Mouse (Mus musculus) kidney, embryonic 15.5 days (tissue): ENCODE measurements at regions not wholly inside any gene's neighbourhood (a gene's known extent, or its start where the extent isn't known, plus 50 kb on each side); places are given as distances from the start of the nearest gene placed in this dataset.
"Not testable (repeated sequence)": the region's sequence is repeated elsewhere in the genome, so short reads cannot be mapped to it uniquely, and the experiment has no call there.

Source experiments
- ATAC-seq: fragments of 200-750 bp; cut with Nextera tagmentation; replicated peaks from 2 replicates; pipeline ENCODE4 v1.8.0; 2017; ENCODE audit warnings: moderate TSS enrichment; ENCODE audit not compliant: low FRiP score
- H3K27ac ChIP-seq: fragments of 300-500 bp; sonication (generic); 2 replicates; pipeline ENCODE4 v1.5.1; 2015; ENCODE audit warnings: mild to moderate bottlenecking, inconsistent platforms
- H3K27me3 ChIP-seq: fragments of 300-500 bp; sonication (generic); 2 replicates; pipeline ENCODE4 v1.6.1; 2015; ENCODE audit warnings: inconsistent platforms
- H3K36me3 ChIP-seq: fragments of 300-500 bp; sonication (generic); 2 replicates; pipeline ENCODE4 v1.6.1; 2015; ENCODE audit warnings: inconsistent platforms
- H3K4me1 ChIP-seq: fragments of 300-500 bp; sonication (generic); 2 replicates; pipeline ENCODE4 v1.6.1; 2015; ENCODE audit warnings: inconsistent platforms
- H3K4me2 ChIP-seq: fragments of 300-500 bp; sonication (generic); 2 replicates; pipeline ENCODE4 v1.6.1; 2015; ENCODE audit warnings: moderate library complexity, mild to moderate bottlenecking, inconsistent platforms
- H3K4me3 ChIP-seq: fragments of 300-500 bp; sonication (generic); replicated peaks from 2 replicates; pipeline ENCODE4 v1.5.1; 2015; ENCODE audit warnings: mild to moderate bottlenecking, inconsistent platforms
- H3K9ac ChIP-seq: fragments of 300-500 bp; sonication (generic); 2 replicates; pipeline ENCODE4 v1.6.1; 2015; ENCODE audit warnings: mild to moderate bottlenecking, inconsistent platforms
- H3K9me3 ChIP-seq: fragments of 300-500 bp; sonication (generic); replicated peaks from 2 replicates; pipeline ENCODE4 v1.6.1; 2016; ENCODE audit warnings: inconsistent platforms
- WGBS: fragments of 180-500 bp; shearing (Covaris S2); methylation state at CpG from one replicate; pipeline ENCODE4 v1.1.7; 2015; ENCODE audit warnings: mixed read lengths; 5-methylcytosine and 5-hydroxymethylcytosine counted together

DNA sequence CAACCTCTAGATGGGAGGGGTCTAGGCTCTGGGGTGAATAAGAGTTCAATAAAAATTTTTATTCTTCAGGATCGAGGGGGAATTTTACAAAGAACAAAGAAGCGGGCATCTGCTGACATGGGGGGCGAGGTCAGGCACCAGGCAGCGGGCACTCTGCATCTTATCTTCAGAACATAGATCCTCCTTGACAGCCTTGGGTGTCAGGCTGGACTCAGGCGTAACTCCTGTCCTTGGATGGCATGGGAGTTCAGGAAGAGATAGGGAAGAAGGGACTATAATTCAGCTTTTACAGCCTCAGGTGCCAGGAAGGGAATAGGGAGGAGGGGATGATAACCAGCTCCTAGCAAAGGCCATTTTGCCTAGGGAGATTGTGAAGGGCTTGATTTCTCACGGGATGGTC lies 753.1 kb downstream of the Gm10330 start:
- H3K4me2 ChIP-seq, H3K4me1 ChIP-seq, H3K36me3 ChIP-seq, H3K27me3 ChIP-seq, H3K4me3 ChIP-seq, H3K27ac ChIP-seq, H3K9ac ChIP-seq, H3K9me3 ChIP-seq, ATAC-seq: not testable (repeated sequence)
- WGBS, result 90% methylated on average over 6 of the region's 6 CpGs

DNA sequence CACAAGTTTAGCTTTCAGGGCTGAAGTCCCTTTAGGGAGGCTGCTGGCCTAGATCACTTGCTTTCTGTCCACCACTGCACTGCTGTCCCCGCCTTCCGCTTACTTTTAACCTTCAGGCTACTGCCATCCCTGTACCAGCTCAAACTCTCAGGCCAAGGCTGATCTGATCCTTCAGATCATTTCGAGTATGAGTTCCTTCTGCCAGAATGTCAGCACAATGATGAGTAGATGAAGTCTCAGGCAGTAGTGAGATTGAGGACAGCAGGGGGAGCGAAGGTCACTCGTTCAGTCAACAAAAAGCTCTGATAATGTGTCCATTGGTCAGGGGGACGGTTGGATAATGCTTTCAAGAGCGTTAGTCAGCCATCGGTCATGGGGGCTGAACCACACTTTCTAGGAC lies 756.5 kb downstream of the Gm10330 start:
- H3K27ac ChIP-seq, H3K9ac ChIP-seq, H3K4me1 ChIP-seq, H3K36me3 ChIP-seq, H3K4me3 ChIP-seq, H3K4me2 ChIP-seq, H3K9me3 ChIP-seq, ATAC-seq, H3K27me3 ChIP-seq: not testable (repeated sequence)
- 81% methylated on average over 8 of the region's 8 CpGs for WGBS

DNA sequence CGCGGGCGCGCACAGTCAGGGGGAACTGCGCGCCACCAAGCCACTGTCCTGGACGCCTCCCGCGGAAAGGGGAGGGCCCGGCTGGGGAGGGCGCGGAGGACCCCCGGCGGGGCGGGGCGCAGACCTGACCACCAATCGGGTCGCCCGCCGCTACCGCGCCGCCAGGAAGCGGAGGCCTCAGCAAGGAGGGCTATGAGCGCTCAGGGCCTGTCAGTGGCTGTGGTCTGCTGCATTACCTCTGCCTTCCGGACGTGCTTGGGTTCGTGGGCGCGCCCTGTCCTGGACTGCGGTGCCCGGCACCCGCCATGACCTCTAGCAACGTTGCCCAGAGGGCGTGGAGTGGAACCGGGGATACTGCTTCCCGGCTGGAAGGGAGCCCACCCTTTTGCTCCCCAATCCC lies 769.9 kb downstream of the Gm10330 start:
- not testable (repeated sequence) for H3K27me3 ChIP-seq, H3K4me1 ChIP-seq, H3K9ac ChIP-seq, H3K27ac ChIP-seq, H3K9me3 ChIP-seq, H3K36me3 ChIP-seq
- WGBS, result under 1% methylated on average over 36 of the region's 37 CpGs
- peak; percentile 69; the same call in 1 of the 2 replicates for ATAC-seq
- Histone ChIP-seq H3K4me3 (peak overlapping the region; percentile 49), H3K4me2 (peak overlapping the region; percentile 56)

DNA sequence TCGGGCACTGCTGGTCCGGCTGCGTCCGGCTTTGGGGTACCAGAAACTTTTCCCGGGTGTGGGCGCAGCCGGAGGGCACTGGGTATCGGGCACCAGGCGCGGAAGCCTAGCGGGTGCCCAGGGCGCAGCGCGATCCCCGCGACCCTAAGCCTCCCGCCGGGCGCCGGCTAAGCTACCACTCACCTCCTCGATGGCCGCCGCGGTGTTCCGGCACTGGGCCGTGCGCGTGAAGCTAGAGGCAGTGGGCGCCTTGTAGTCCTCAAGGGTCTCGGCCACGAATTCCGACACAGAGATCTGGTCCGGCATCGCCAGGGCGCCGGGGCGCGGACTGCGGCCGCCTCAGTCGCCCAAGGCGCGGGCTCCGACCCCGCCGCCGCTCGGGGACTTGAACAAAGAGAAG lies 770.4 kb downstream of the Gm10330 start:
- 3% methylated on average over 19 of the region's 48 CpGs for WGBS
- H3K9me3 ChIP-seq, ATAC-seq, H3K27ac ChIP-seq, H3K4me1 ChIP-seq, H3K36me3 ChIP-seq, H3K27me3 ChIP-seq: not testable (repeated sequence)
- Histone ChIP-seq H3K4me2 (peak overlapping the region; percentile 56), H3K4me3 (peak overlapping the region; percentile 49), H3K9ac (peak overlapping the region; percentile 45)
